Mouse (Mus musculus) E14TG2a.4 (cell line): ENCODE results near the gene Mapk3.

Experiments
- H3K27me3 ChIP-seq: 2 replicates; pipeline ENCODE4 v1.6.1; 2014; ENCODE audit warnings: low read length, control low read depth; ENCODE audit not compliant: insufficient read depth
- H3K36me3 ChIP-seq: 2 replicates; pipeline ENCODE4 v1.6.1; 2014; ENCODE audit warnings: low read length, control low read depth; ENCODE audit not compliant: insufficient read depth
- H3K4me1 ChIP-seq: replicated peaks from 2 replicates; pipeline ENCODE4 v1.6.1; 2014; ENCODE audit warnings: low read depth, low read length, control low read depth
- H3K4me3 ChIP-seq: replicated peaks from 2 replicates; pipeline ENCODE4 v1.5.1; 2014; ENCODE audit warnings: mild to moderate bottlenecking, low read length
- H3K9me3 ChIP-seq: 2 replicates; pipeline ENCODE4 v1.6.1; 2014; ENCODE audit warnings: low read length, control low read depth
- CTCF ChIP-seq: conservative IDR thresholded peaks from 2 replicates; pipeline ENCODE4 v1.5.1; 2014; ENCODE audit warnings: low read length
- NANOG ChIP-seq: IDR thresholded peaks from 2 replicates; pipeline ENCODE4 v1.6.1; 2014; ENCODE audit warnings: borderline replicate concordance, low read length, mixed read lengths
- POU5F1 ChIP-seq: IDR thresholded peaks from 2 replicates; pipeline ENCODE4 v1.6.1; 2014; ENCODE audit warnings: low read length, borderline replicate concordance

Gene Mapk3

GRCm38 (mm10) chr7:126749582-126750343 lies 9.6 kb upstream of the Mapk3 start:
- TF ChIP-seq CTCF (peak; percentile 18; the same call in 1 of the 2 replicates), POU5F1 (no peak)
- no peaks in the 10 kb centered on the region for H3K9me3 ChIP-seq
- H3K4me1 ChIP-seq: peaks cover 47% of the 10 kb centered on the region
- H3K4me3 ChIP-seq: peak overlapping the region; percentile 43; the same call in 1 of the 2 replicates
- no peaks in the 10 kb centered on the region for H3K27me3 ChIP-seq
- no peaks in the 10 kb centered on the region for H3K36me3 ChIP-seq

- no peaks in the 10 kb centered on the region for H3K36me3 ChIP-seq
- H3K4me1 ChIP-seq: peaks cover 27% of the 10 kb centered on the region
- H3K4me3 ChIP-seq: 0 out of 2 replicates have a peak overlapping the region, but pooled peaks have one; percentile 10
- no peaks in the 10 kb centered on the region for H3K27me3 ChIP-seq
- no peaks in the 10 kb centered on the region for H3K9me3 ChIP-seq
- peak; percentile 93 for TF ChIP-seq CTCF
- no peak for TF ChIP-seq NANOG
These were observed 4.5 kb upstream of the Mapk3 start for GRCm38 (mm10) chr7:126754866-126755265.

DNA sequence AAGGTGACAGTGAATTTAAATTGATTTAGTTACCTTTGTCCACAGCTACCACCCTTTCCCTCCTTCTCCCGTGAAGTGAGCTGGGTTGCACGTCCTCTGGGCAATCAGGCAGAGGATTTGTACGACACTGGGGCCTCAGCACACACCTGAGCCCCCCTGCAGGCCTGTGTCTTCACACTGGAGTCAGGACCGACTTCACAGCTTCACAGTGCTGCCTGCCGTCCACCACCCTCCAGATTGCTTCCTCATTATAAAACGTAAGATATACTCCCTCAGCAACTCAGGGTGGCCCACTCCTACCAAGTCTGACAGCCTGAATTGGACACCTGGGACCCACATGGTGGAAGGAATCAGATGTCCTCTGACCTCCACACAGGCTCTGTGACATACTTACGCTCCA lies 862 bp upstream of the Mapk3 start:
- TF ChIP-seq CTCF (no peak), POU5F1 (no peak), NANOG (no peak)
- no peaks in the 10 kb centered on the region for H3K27me3 ChIP-seq

DNA sequence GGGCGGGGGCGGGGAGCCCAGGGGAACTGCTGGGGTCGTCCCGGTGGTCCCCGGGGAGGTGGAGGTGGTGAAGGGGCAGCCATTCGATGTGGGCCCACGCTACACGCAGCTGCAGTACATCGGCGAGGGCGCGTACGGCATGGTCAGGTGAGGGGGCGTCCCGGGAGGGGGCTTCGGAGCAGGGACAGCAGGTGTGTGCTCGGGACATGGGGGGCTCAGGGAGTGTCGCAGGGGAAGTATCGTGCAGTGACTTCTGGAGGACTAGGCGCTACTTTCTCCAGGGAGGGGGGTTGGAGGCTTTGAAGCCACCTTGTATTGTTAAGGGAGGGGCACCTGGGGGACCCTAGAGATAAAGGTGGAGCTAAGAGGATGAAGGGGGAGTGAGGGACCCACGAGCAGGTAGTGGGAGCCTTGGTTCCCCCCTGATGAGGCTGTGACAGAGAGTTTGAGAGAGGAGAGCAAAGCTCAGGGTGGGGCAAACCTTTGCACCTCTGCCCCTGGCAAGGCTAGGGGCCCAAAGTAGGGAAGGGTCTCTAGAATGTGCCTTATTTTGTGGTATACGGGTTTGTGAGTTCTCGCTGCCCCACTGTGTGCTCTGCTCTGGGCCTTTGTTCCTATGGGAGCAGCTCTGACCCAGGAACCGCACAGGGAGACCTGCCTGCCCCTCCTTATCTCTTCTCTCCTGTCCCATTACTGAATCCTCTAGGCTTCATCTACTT lies 430 bp downstream of the Mapk3 start:
- TF ChIP-seq CTCF (no peak), POU5F1 (no peak), NANOG (no peak)
- H3K9me3 ChIP-seq: no peaks in the 10 kb centered on the region
- peaks cover 67% of the 10 kb centered on the region for H3K4me1 ChIP-seq
- H3K36me3 ChIP-seq: peaks cover 40% of the 10 kb centered on the region
- peak overlapping the region; percentile 94 for H3K4me3 ChIP-seq
- H3K27me3 ChIP-seq: no peaks in the 10 kb centered on the region

More for the DNA sequence above, 862 bp upstream of the Mapk3 start:
- H3K36me3 ChIP-seq: peaks cover 27% of the 10 kb centered on the region
- peaks cover 64% of the 10 kb centered on the region for H3K4me1 ChIP-seq
- H3K9me3 ChIP-seq: no peaks in the 10 kb centered on the region
- H3K4me3 ChIP-seq: no peak overlapping the region

GRCm38 (mm10) chr7:126760391-126760802 lies 996 bp downstream of the Mapk3 start:
- TF ChIP-seq NANOG (no peak), POU5F1 (no peak), CTCF (no peak)

DNA sequence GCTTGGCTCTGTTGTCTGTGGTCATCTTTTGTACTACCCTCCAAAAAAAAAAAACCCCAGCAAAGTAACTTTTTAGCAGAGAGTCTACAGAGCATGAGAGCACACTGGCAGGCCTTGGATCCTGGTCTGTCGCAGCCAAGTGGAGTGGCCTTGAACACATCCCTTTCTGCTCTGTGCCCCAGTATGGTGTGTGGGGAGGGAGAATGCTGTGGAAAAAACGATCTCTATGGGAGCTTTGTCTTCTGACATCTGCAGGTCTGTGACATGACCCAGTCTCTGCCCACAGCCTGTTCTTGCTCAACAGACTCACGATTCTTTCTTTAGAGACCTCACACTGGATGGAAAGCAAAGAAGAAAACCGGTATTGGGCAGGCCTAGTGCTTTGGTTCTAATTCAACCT lies 1.6 kb downstream of the Mapk3 start:
- TF ChIP-seq POU5F1 (no peak), CTCF (no peak)
- no peaks in the 10 kb centered on the region for H3K27me3 ChIP-seq
- H3K4me3 ChIP-seq: peak overlapping the region; percentile 94
- no peaks in the 10 kb centered on the region for H3K9me3 ChIP-seq
- H3K36me3 ChIP-seq: peaks cover 51% of the 10 kb centered on the region
- H3K4me1 ChIP-seq: peaks cover 73% of the 10 kb centered on the region

More at GRCm38 (mm10) chr7:126760391-126760802, 996 bp downstream of the Mapk3 start:
- H3K27me3 ChIP-seq: no peaks in the 10 kb centered on the region
- peaks cover 46% of the 10 kb centered on the region for H3K36me3 ChIP-seq
- H3K4me3 ChIP-seq: peak overlapping the region; percentile 94
- peaks cover 67% of the 10 kb centered on the region for H3K4me1 ChIP-seq
- no peaks in the 10 kb centered on the region for H3K9me3 ChIP-seq

- H3K36me3 ChIP-seq: peaks cover 58% of the 10 kb centered on the region
- peaks cover 79% of the 10 kb centered on the region for H3K4me1 ChIP-seq
- H3K27me3 ChIP-seq: no peaks in the 10 kb centered on the region
- H3K4me3 ChIP-seq: peak overlapping the region; percentile 94
- TF ChIP-seq POU5F1 (no peak), NANOG (no peak), CTCF (no peak)
- H3K9me3 ChIP-seq: no peaks in the 10 kb centered on the region
These were observed 2.2 kb downstream of the Mapk3 start for GRCm38 (mm10) chr7:126761529-126762067.

DNA sequence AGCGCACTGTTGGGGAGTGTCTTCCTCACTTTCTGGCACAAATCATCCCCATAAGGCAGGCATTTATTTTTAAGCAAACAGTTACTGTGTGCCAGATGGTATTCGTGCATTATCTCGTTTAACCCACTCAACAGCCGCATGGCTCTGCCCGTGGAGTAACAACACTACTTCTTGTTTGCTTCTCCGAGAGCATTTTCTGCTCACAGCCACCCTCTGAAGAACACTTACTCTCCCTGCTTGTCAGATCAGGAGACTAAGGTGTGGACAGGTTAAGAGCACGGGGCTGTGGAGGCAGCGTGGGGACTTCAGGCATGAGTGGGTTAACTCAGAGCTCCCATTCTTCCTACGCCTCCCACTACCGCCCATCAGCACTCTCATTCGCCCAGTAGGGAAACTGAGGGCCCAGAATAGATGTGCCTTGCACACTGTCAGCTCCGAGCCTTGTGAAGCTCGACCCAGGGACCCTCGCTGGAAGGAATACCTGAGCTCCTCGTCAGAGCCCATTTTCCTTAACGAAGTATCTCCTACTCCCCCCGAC lies 3.1 kb downstream of the Mapk3 start:
- no peaks in the 10 kb centered on the region for H3K27me3 ChIP-seq
- peaks cover 67% of the 10 kb centered on the region for H3K36me3 ChIP-seq
- H3K9me3 ChIP-seq: no peaks in the 10 kb centered on the region
- H3K4me3 ChIP-seq: peak overlapping the region; percentile 35
- TF ChIP-seq NANOG: no peak
- H3K4me1 ChIP-seq: peaks cover 86% of the 10 kb centered on the region
